Comparison of ENCODE assay signal across 8 mouse cellular contexts in genomic region chr2:32661509-32662107, GRCm38 (mm10). TPM values are rescaled to one million over a fixed set of nuclear protein-coding genes. Genes with fewer than 3 reads are reported as not detected.
DNase-seq lines count a peak whose midpoint lies in the region; ATAC-seq lines count a peak whose summit lies in the region.

No protein-coding gene starts in this region.

- peak overlapping the region; percentile 15; the same call in 1 of the 2 replicates for H3K9ac ChIP-seq in embryonic facial prominence, embryonic 14.5 days (ENCODE audit: low read depth, low read length)
- no peak overlapping the region for H3K9ac ChIP-seq in kidney, embryonic 15.5 days

- no peaks in the 10 kb centered on the region for H3K9me3 ChIP-seq in embryonic facial prominence, embryonic 14.5 days (ENCODE audit: control insufficient read depth, low read length)
- no peaks in the 10 kb centered on the region for H3K9me3 ChIP-seq in kidney, embryonic 15.5 days (replicated peaks)

- H3K27ac ChIP-seq in embryonic facial prominence, embryonic 14.5 days (replicated peaks; ENCODE audit: low read depth, low read length): peak overlapping the region; percentile 52; the same call in 1 of the 2 replicates
- peak overlapping the region; percentile 46 for H3K27ac ChIP-seq in kidney, embryonic 15.5 days

- H3K4me3 ChIP-seq in embryonic facial prominence, embryonic 14.5 days (ENCODE audit: low read depth, low read length): no peak overlapping the region
- H3K4me3 ChIP-seq in kidney, embryonic 15.5 days (replicated peaks): no peak overlapping the region

- DNase-seq in embryo, embryonic 10 days (ENCODE audit: low spot score): peak; percentile 43
- DNase-seq in embryo, embryonic 11 days: no peak
- peak; percentile 9 for DNase-seq in embryonic facial prominence, embryonic 14.5 days (ENCODE audit: low spot score)
- DNase-seq in lung, postnatal 4 days: peak; percentile 55 to 76
- DNase-seq in layer of hippocampus, postnatal 36 days: no peak
- DNase-seq in frontal cortex, postnatal 10 days (ENCODE audit: low spot score in 2 of 2): no peak
- no peak for DNase-seq in gastrocnemius, postnatal 10 days

- H3K4me2 ChIP-seq in embryonic facial prominence, embryonic 14.5 days (ENCODE audit: low read depth, low read length): no peak overlapping the region
- H3K4me2 ChIP-seq in kidney, embryonic 15.5 days: no peak overlapping the region

- no peaks in the 10 kb centered on the region for H3K36me3 ChIP-seq in embryonic facial prominence, embryonic 14.5 days (ENCODE audit: control insufficient read depth, insufficient read depth, low read length)
- peaks cover 7% of the 10 kb centered on the region for H3K36me3 ChIP-seq in kidney, embryonic 15.5 days

- H3K4me1 ChIP-seq in embryonic facial prominence, embryonic 14.5 days (ENCODE audit: control insufficient read depth, insufficient read depth, low read length): no peaks in the 10 kb centered on the region
- H3K4me1 ChIP-seq in kidney, embryonic 15.5 days: peaks cover 25% of the 10 kb centered on the region

- peak; percentile 38; the same call in 1 of the 2 replicates for ATAC-seq in embryonic facial prominence, embryonic 14.5 days (ENCODE audit: low read depth)
- ATAC-seq in kidney, embryonic 15.5 days (replicated peaks; ENCODE audit: low FRiP score): peak; percentile 40; the same call in 1 of the 2 replicates

- 47% methylated on average over 6 of the region's 7 CpGs for WGBS in embryonic facial prominence, embryonic 14.5 days
- 32% methylated on average over 7 of the region's 7 CpGs for WGBS in kidney, embryonic 15.5 days

- H3K27me3 ChIP-seq in embryonic facial prominence, embryonic 14.5 days (replicated peaks; ENCODE audit: control insufficient read depth, insufficient read depth, low read length): no peaks in the 10 kb centered on the region
- H3K27me3 ChIP-seq in kidney, embryonic 15.5 days: no peaks in the 10 kb centered on the region

RNA-seq across cellular contexts. Expression of gene Eng, which starts 15.2 kb away (rescaled TPM):
- polyA plus RNA-seq in embryonic facial prominence, embryonic 14.5 days (2014; fragmentation: Nextera tagmentation; extraction: Ambion mirVana): 57.9 and 64.3 TPM in 2 replicates
- polyA plus RNA-seq in kidney, embryonic 15.5 days (2015; fragmentation: Nextera tagmentation; extraction: Ambion mirVana): 71.9 and 82.1 TPM in 2 replicates
- total RNA-seq in layer of hippocampus, postnatal 36 days (2021): 10 to 100 TPM; 18.9 to 19.2 TPM
- total RNA-seq in gastrocnemius, postnatal 10 days (2021): 10 to 100 TPM; 49.5 to 54.7 TPM

RNA-seq across cellular contexts. Expression of gene Ak1, which starts 40.0 kb away (rescaled TPM):
- polyA plus RNA-seq in embryonic facial prominence, embryonic 14.5 days (2014; fragmentation: Nextera tagmentation; extraction: Ambion mirVana): 97.8 and 125 TPM in 2 replicates
- polyA plus RNA-seq in kidney, embryonic 15.5 days (2015; fragmentation: Nextera tagmentation; extraction: Ambion mirVana): 32.6 and 34.4 TPM in 2 replicates
- total RNA-seq in layer of hippocampus, postnatal 36 days (2021): 100 to 1,000 TPM; 114 to 119 TPM
- 1,000 to 10,000 TPM; 1,275 to 1,593 TPM for total RNA-seq in gastrocnemius, postnatal 10 days (2021)

RNA-seq across cellular contexts. Expression of gene Fpgs, which starts 42.3 kb away (rescaled TPM):
- 28.2 and 31.0 TPM in 2 replicates for polyA plus RNA-seq in embryonic facial prominence, embryonic 14.5 days (2014; fragmentation: Nextera tagmentation; extraction: Ambion mirVana)
- 33.7 and 40.3 TPM in 2 replicates for polyA plus RNA-seq in kidney, embryonic 15.5 days (2015; fragmentation: Nextera tagmentation; extraction: Ambion mirVana)
- 10 to 100 TPM in 1 of 2 experiments, 1 to 10 TPM in 1; 9.3 to 11.0 TPM for total RNA-seq in layer of hippocampus, postnatal 36 days (2021)
- 10 to 100 TPM; 10.5 to 15.6 TPM for total RNA-seq in gastrocnemius, postnatal 10 days (2021)

RNA-seq across cellular contexts. Expression of gene Cdk9, which starts 51.3 kb away (rescaled TPM):
- 67.4 and 82.3 TPM in 2 replicates for polyA plus RNA-seq in embryonic facial prominence, embryonic 14.5 days (2014; fragmentation: Nextera tagmentation; extraction: Ambion mirVana)
- polyA plus RNA-seq in kidney, embryonic 15.5 days (2015; fragmentation: Nextera tagmentation; extraction: Ambion mirVana): 108 and 118 TPM in 2 replicates
- 100 to 1,000 TPM; 110 to 117 TPM for total RNA-seq in layer of hippocampus, postnatal 36 days (2021)
- total RNA-seq in gastrocnemius, postnatal 10 days (2021): 10 to 100 TPM; 29.5 to 35.2 TPM

RNA-seq across cellular contexts. Expression of gene Sh2d3c, which starts 59.2 kb away (rescaled TPM):
- 21.7 and 28.3 TPM in 2 replicates for polyA plus RNA-seq in embryonic facial prominence, embryonic 14.5 days (2014; fragmentation: Nextera tagmentation; extraction: Ambion mirVana)
- 32.5 and 37.2 TPM in 2 replicates for polyA plus RNA-seq in kidney, embryonic 15.5 days (2015; fragmentation: Nextera tagmentation; extraction: Ambion mirVana)
- total RNA-seq in layer of hippocampus, postnatal 36 days (2021): 10 to 100 TPM; 18.7 to 19.1 TPM
- total RNA-seq in gastrocnemius, postnatal 10 days (2021): 10 to 100 TPM; 13.2 to 16.6 TPM

Comparison
In these comparisons a context has a peak if more than half of its experiments do, and no peak if none do; other contexts are left out.
1. DNase-seq: peak in embryo, embryonic 10 days (single experiment), embryonic facial prominence, embryonic 14.5 days (single experiment) and lung, postnatal 4 days (2 of 2); none in embryo, embryonic 11 days (single experiment), layer of hippocampus, postnatal 36 days (0 of 2), frontal cortex, postnatal 10 days (0 of 2) and gastrocnemius, postnatal 10 days (single experiment).
2. RNA of gene Ak1, which starts 40.0 kb away (total RNA-seq): 1,275 to 1,593 TPM in gastrocnemius, postnatal 10 days; 114 to 119 TPM in layer of hippocampus, postnatal 36 days; every median in the first group is over 10 times any median in the second.